Mouse (Mus musculus) MEL (cell line): Measurements from ENCODE around the gene Rnase4. TPM values are rescaled to one million over a fixed set of nuclear protein-coding genes. Genes with fewer than 3 reads are reported as not detected.
A peak's percentile ranks its signal among the peaks of the same experiment; 100 is the strongest.

Experiments used
- DNase-seq: peaks from one replicate; pipeline ENCODE4 v3.0.0; 2011; ENCODE audit warnings: low read depth, low spot score
- H3K27ac ChIP-seq: 2 replicates; pipeline ENCODE4 v1.5.1; 2012; ENCODE audit warnings: low read depth, mild to moderate bottlenecking, control low read depth, low read length, moderate library complexity; ENCODE audit not compliant: control insufficient read depth
- H3K27me3 ChIP-seq, 2 experiments: fragments of 150-350 bp in 1 of 2; sonication (generic) in 1 of 2; 2 replicates each; pipeline ENCODE4 v1.6.1; 2012; ENCODE audit warnings: low read length in 2 of 2, mild to moderate bottlenecking in 2 of 2, improper control_type of control experiment in 1 of 2, moderate library complexity in 1 of 2; ENCODE audit not compliant: insufficient read depth in 2 of 2, control insufficient read depth in 1 of 2
- H3K36me3 ChIP-seq, 2 experiments: 2 replicates each; pipeline ENCODE4 v1.6.1; 2012 to 2014; ENCODE audit warnings: low read length in 2 of 2, improper control_type of control experiment in 1 of 2, inconsistent platforms in 1 of 2, mild to moderate bottlenecking in 1 of 2; ENCODE audit not compliant: insufficient read depth in 2 of 2, control insufficient read depth in 1 of 2
- H3K4me1 ChIP-seq, 2 experiments: fragments of 150-350 bp in 1 of 2; sonication (generic) in 1 of 2; 2 replicates each; pipeline ENCODE4 v1.6.1; 2012; ENCODE audit warnings: low read length in 2 of 2, improper control_type of control experiment in 1 of 2, mild to moderate bottlenecking in 1 of 2; ENCODE audit not compliant: insufficient read depth in 2 of 2, control insufficient read depth in 1 of 2
- H3K4me3 ChIP-seq, 2 experiments: fragments of 150-350 bp in 1 of 2; sonication (generic) in 1 of 2; 2 replicates each; pipeline ENCODE4 v1.5.1; 2012; ENCODE audit warnings: low read depth in 2 of 2, low read length in 2 of 2, mild to moderate bottlenecking in 2 of 2, moderate library complexity in 2 of 2, control low read depth in 1 of 2, improper control_type of control experiment in 1 of 2; ENCODE audit not compliant: control insufficient read depth in 1 of 2, insufficient read depth in 1 of 2
- H3K79me2 ChIP-seq: 2 replicates; pipeline ENCODE4 v1.6.1; 2012; ENCODE audit warnings: mild to moderate bottlenecking, low read length, moderate library complexity; ENCODE audit not compliant: control insufficient read depth, poor library complexity, insufficient read depth
- H3K9ac ChIP-seq: 2 replicates; pipeline ENCODE4 v1.6.1; 2012; ENCODE audit warnings: low read depth, mild to moderate bottlenecking, control low read depth, low read length, moderate library complexity; ENCODE audit not compliant: control insufficient read depth, poor library complexity, severe bottlenecking
- H3K9me3 ChIP-seq: fragments of 150-350 bp; sonication (generic); replicated peaks from 2 replicates; pipeline ENCODE4 v1.6.1; 2012; ENCODE audit warnings: mild to moderate bottlenecking, low read length, improper control_type of control experiment, moderate library complexity; ENCODE audit not compliant: insufficient read depth
- BHLHE40 ChIP-seq: IDR thresholded peaks from 2 replicates; pipeline ENCODE4 v1.6.1; 2012; ENCODE audit warnings: low read depth, mild to moderate bottlenecking, inconsistent platforms, low read length, improper control_type of control experiment, borderline replicate concordance
- CHD1 ChIP-seq: IDR thresholded peaks from 2 replicates; pipeline ENCODE4 v1.6.1; 2012; ENCODE audit warnings: low read depth, mild to moderate bottlenecking, inconsistent platforms, low read length, improper control_type of control experiment
- CHD2 ChIP-seq: IDR thresholded peaks from 2 replicates; pipeline ENCODE4 v1.6.1; 2011; ENCODE audit warnings: low read length, improper control_type of control experiment
- CTCF ChIP-seq, 3 experiments: IDR thresholded peaks in 2 of 3; conservative IDR thresholded peaks in 1 of 3; 2 replicates each; pipeline ENCODE4 v1.5.1; 2011 to 2012; ENCODE audit warnings: low read length in 3 of 3, low read depth in 2 of 3, mild to moderate bottlenecking in 2 of 3, improper control_type of control experiment in 1 of 3, inconsistent platforms in 1 of 3, mixed read lengths in 1 of 3, moderate library complexity in 1 of 3; ENCODE audit not compliant: control insufficient read depth in 1 of 3, insufficient read depth in 1 of 3, poor library complexity in 1 of 3, severe bottlenecking in 1 of 3
- ELF1 ChIP-seq: IDR thresholded peaks from 2 replicates; pipeline ENCODE4 v1.6.1; 2014; ENCODE audit warnings: low read depth, mild to moderate bottlenecking, inconsistent platforms, low read length, improper control_type of control experiment, moderate library complexity
- EP300 ChIP-seq, 2 experiments: IDR thresholded peaks; 2 replicates each; pipeline ENCODE4 v1.6.1; 2011; ENCODE audit warnings: improper control_type of control experiment in 2 of 2, low read length in 2 of 2, low read depth in 1 of 2, mild to moderate bottlenecking in 1 of 2
- ETS1 ChIP-seq: IDR thresholded peaks from 2 replicates; pipeline ENCODE4 v1.6.1; 2012; ENCODE audit warnings: low read depth, mild to moderate bottlenecking, inconsistent platforms, low read length, improper control_type of control experiment, moderate library complexity
- HCFC1 ChIP-seq: IDR thresholded peaks from 2 replicates; pipeline ENCODE4 v1.6.1; 2012; ENCODE audit warnings: low read depth, mild to moderate bottlenecking, inconsistent platforms, low read length, improper control_type of control experiment, moderate library complexity
- KAT2A ChIP-seq: conservative IDR thresholded peaks from 2 replicates; pipeline ENCODE4 v1.6.1; 2012; ENCODE audit warnings: low read depth, low read length, improper control_type of control experiment, inconsistent platforms
- MAFK ChIP-seq: IDR thresholded peaks from 2 replicates; pipeline ENCODE4 v1.6.1; 2011; ENCODE audit warnings: low read depth, mild to moderate bottlenecking, low read length, improper control_type of control experiment, borderline replicate concordance
- MAX ChIP-seq: IDR thresholded peaks from 2 replicates; pipeline ENCODE4 v1.6.1; 2011; ENCODE audit warnings: low read length, improper control_type of control experiment
- MEF2A ChIP-seq: IDR thresholded peaks from 2 replicates; pipeline ENCODE4 v1.6.1; 2014; ENCODE audit warnings: low read depth, mild to moderate bottlenecking, inconsistent platforms, low read length, improper control_type of control experiment; ENCODE audit not compliant: poor library complexity, insufficient replicate concordance, severe bottlenecking; ENCODE audit errors: extremely low read depth
- MXI1 ChIP-seq: IDR thresholded peaks from 2 replicates; pipeline ENCODE4 v1.6.1; 2011; ENCODE audit warnings: mild to moderate bottlenecking, low read depth, low read length, improper control_type of control experiment
- MYB ChIP-seq: IDR thresholded peaks from 2 replicates; pipeline ENCODE4 v1.6.1; 2011; ENCODE audit warnings: mild to moderate bottlenecking, low read depth, low read length, improper control_type of control experiment
- NELFE ChIP-seq: IDR thresholded peaks from 2 replicates; pipeline ENCODE4 v1.6.1; 2011; ENCODE audit warnings: low read depth, low read length, improper control_type of control experiment
- NRF1 ChIP-seq: IDR thresholded peaks from 2 replicates; pipeline ENCODE4 v1.6.1; 2014; ENCODE audit warnings: low read depth, mild to moderate bottlenecking, inconsistent platforms, low read length, improper control_type of control experiment, moderate library complexity; ENCODE audit not compliant: poor library complexity, insufficient read depth, severe bottlenecking
- POLR2A ChIP-seq, 2 experiments: IDR thresholded peaks; 2 replicates each; pipeline ENCODE4 v1.6.1; 2011 to 2012; ENCODE audit warnings: low read length in 2 of 2, mild to moderate bottlenecking in 2 of 2, control low read depth in 1 of 2, improper control_type of control experiment in 1 of 2, low read depth in 1 of 2, moderate library complexity in 1 of 2; ENCODE audit not compliant: control insufficient read depth in 1 of 2, insufficient read depth in 1 of 2, poor library complexity in 1 of 2
- POLR2AphosphoS2 ChIP-seq: IDR thresholded peaks from 2 replicates; pipeline ENCODE4 v1.6.1; 2011; ENCODE audit warnings: low read length, improper control_type of control experiment
- POLR2AphosphoS5 ChIP-seq: IDR thresholded peaks from 2 replicates; pipeline ENCODE4 v1.6.1; 2012; ENCODE audit warnings: low read depth, borderline replicate concordance, mild to moderate bottlenecking, inconsistent platforms, low read length, moderate library complexity, mixed read lengths
- SIN3A ChIP-seq: IDR thresholded peaks from 2 replicates; pipeline ENCODE4 v1.6.1; 2012; ENCODE audit warnings: low read length, improper control_type of control experiment, inconsistent platforms
- SMC3 ChIP-seq: IDR thresholded peaks from 2 replicates; pipeline ENCODE4 v1.6.1; 2011; ENCODE audit warnings: low read depth, low read length, improper control_type of control experiment
- TAL1 ChIP-seq: IDR thresholded peaks from 2 replicates; pipeline ENCODE4 v1.6.1; 2012; ENCODE audit warnings: mild to moderate bottlenecking, inconsistent platforms, low read length, moderate library complexity, mixed read lengths
- TBP ChIP-seq: IDR thresholded peaks from 2 replicates; pipeline ENCODE4 v1.8.0; 2011; ENCODE audit warnings: low read depth, low read length, improper control_type of control experiment
- TCF12 ChIP-seq: IDR thresholded peaks from 2 replicates; pipeline ENCODE4 v1.6.1; 2014; ENCODE audit warnings: low read depth, mild to moderate bottlenecking, inconsistent platforms, low read length, improper control_type of control experiment, moderate library complexity
- UBTF ChIP-seq: IDR thresholded peaks from 2 replicates; pipeline ENCODE4 v1.6.1; 2012; ENCODE audit warnings: low read depth, mild to moderate bottlenecking, inconsistent platforms, low read length, improper control_type of control experiment, moderate library complexity, borderline replicate concordance; ENCODE audit not compliant: insufficient read depth
- ZC3H11A ChIP-seq: IDR thresholded peaks from 2 replicates; pipeline ENCODE4 v1.6.1; 2012; ENCODE audit warnings: low read depth, mild to moderate bottlenecking, inconsistent platforms, low read length, improper control_type of control experiment
- ZKSCAN1 ChIP-seq: IDR thresholded peaks from 2 replicates; pipeline ENCODE4 v1.6.1; 2012; ENCODE audit warnings: low read depth, mild to moderate bottlenecking, inconsistent platforms, low read length, improper control_type of control experiment, moderate library complexity
- ZMIZ1 ChIP-seq: IDR thresholded peaks from 2 replicates; pipeline ENCODE4 v1.6.1; 2012; ENCODE audit warnings: low read depth, mild to moderate bottlenecking, inconsistent platforms, low read length, improper control_type of control experiment, moderate library complexity
- ZNF384 ChIP-seq: IDR thresholded peaks from 2 replicates; pipeline ENCODE4 v1.6.1; 2012; ENCODE audit warnings: low read depth, mild to moderate bottlenecking, inconsistent platforms, low read length, improper control_type of control experiment
- polyA plus RNA-seq, 2 experiments: library from polyadenylated mRNA; stranded (reverse) in 1 of 2; unstranded in 1 of 2; fragments of >175 nt in 1 of 2; fragments of >200 nt in 1 of 2; gene quantifications; 2 replicates each; pipeline versions ENCODE4 v1.2.1 to v1.2.4; 2012; ENCODE audit warnings: low replicate concordance in 2 of 2, low read depth in 1 of 2; ENCODE audit not compliant: insufficient read length in 2 of 2, insufficient read depth in 1 of 2, missing spikeins in 1 of 2
- total RNA-seq: library from RNA; depleted of rRNA; stranded (reverse); fragments of 300-350 nt; gene quantifications from 2 replicates; pipeline ENCODE4 v1.2.3, GENCODE M21; 2012

Gene Rnase4
- total and polyA plus RNA-seq, 3 experiments: 0.18 TPM; not detected in 2

GRCm38 (mm10) chr14:51093496-51093895 lies 2.6 kb downstream of the Rnase4 start:
- Histone ChIP-seq H3K79me2 (no peaks in the 10 kb centered on the region), H3K27ac (no peak overlapping the region), H3K4me3 (no peak overlapping the region), H3K27me3 (no peaks in the 10 kb centered on the region), H3K36me3 (no peaks in the 10 kb centered on the region; a peak in 1 of 4 replicates), H3K9ac (no peak overlapping the region), H3K9me3 (no peaks in the 10 kb centered on the region), H3K4me1 (no peaks in the 10 kb centered on the region)
- TF ChIP-seq TCF12 (no peak), POLR2AphosphoS5 (no peak), ZNF384 (peak; percentile 59), MEF2A (no peak), NRF1 (no peak), NELFE (no peak), POLR2A (IDR thresholded peaks at IDR 0.05; ENCODE audit: control insufficient read depth in 1 of 2, insufficient read depth in 1 of 2, low read depth in 1 of 2, low read length in 2 of 2, poor library complexity in 1 of 2) (no peak), SMC3 (no peak), MXI1 (no peak), CHD2 (no peak), POLR2AphosphoS2 (no peak), BHLHE40 (no peak), SIN3A (peak; percentile 24; the same call in 1 of the 2 replicates), UBTF (no peak), CTCF (IDR thresholded peaks at IDR 0.05 in 2 of 3, conservative IDR thresholded peaks at IDR 0.05 in 1 of 3; ENCODE audit: control insufficient read depth in 1 of 3, insufficient read depth in 1 of 3, low read depth in 2 of 3, low read length in 3 of 3, poor library complexity in 1 of 3, severe bottlenecking in 1 of 3) (no peak), CHD1 (no peak), ZMIZ1 (no peak), MYB (no peak), ZKSCAN1 (no peak), TAL1 (no peak), TBP (no peak), KAT2A (no peak), ETS1 (0 out of 2 replicates have a peak, but pooled peaks have one; percentile 12), MAX (no peak), HCFC1 (no peak), EP300 (IDR thresholded peaks at IDR 0.05; ENCODE audit: low read depth in 1 of 2, low read length in 2 of 2) (peak in 1 of 2 experiments; percentile 29; a peak in 1 of 4 replicates), ELF1 (peak; percentile 63; the same call in 1 of the 2 replicates), ZC3H11A (no peak), MAFK (peak; percentile 67; the same call in 1 of the 2 replicates)
- DNase-seq: peak; percentile 65
